Mouse (Mus musculus): ENCODE measurements around the gene Npas1. TPM values are rescaled to one million over a fixed set of nuclear protein-coding genes. Genes with fewer than 3 reads are reported as not detected.

Gene Npas1
- total and polyA plus RNA-seq, 3 experiments: 0.08 to 1.3 TPM; not detected in 1

DNA sequence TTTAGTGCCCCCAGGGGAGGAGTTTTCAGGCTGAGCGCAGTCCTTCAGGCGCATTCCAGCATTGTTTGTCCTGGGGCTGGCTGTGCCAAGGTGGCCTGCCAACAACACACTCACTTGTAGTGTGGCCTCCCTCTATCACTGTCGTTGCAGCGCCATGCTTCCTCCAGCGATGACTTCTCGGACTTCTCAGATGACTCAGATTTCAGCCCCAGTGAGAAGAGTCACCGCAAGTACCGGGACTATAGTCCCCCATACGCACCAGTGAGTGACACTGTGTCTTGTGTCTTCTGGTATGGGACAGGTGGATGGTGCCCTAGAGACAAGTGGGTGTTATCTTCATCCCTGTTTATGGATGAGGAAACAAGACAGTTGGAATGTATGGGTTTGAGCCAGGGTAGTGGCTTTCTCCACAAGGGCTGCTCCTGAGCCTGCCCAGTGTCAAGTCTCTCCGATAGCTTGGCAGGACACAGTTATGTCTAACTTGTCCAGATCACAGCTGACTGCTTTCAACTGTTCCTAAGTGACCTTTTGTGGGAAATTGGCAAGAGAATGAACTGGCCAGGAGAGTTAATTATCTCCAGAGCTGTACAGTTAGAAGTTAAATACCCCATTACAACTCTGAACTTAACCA is 60.3 kb downstream of the Npas1 start:
- no peak overlapping the region for H3K9ac ChIP-seq (ENCODE audit: control insufficient read depth, low read depth, low read length, poor library complexity, severe bottlenecking)
- no peak for DNase-seq (ENCODE audit: low read depth, low spot score)
- no peaks in the 10 kb centered on the region for H3K9me3 ChIP-seq (replicated peaks; ENCODE audit: insufficient read depth, low read length)
- H3K79me2 ChIP-seq (ENCODE audit: control insufficient read depth, insufficient read depth, low read length, poor library complexity): no peaks in the 10 kb centered on the region
- no peaks in the 10 kb centered on the region for H3K27me3 ChIP-seq (ENCODE audit: control insufficient read depth in 1 of 2, insufficient read depth in 2 of 2, low read length in 2 of 2)
- no peaks in the 10 kb centered on the region for H3K4me1 ChIP-seq (ENCODE audit: control insufficient read depth in 1 of 2, insufficient read depth in 2 of 2, low read length in 2 of 2)
- TF ChIP-seq TBP (IDR thresholded peaks at IDR 0.05; ENCODE audit: low read depth, low read length) (no peak), TAL1 (IDR thresholded peaks at IDR 0.05; ENCODE audit: low read length) (no peak), EP300 (IDR thresholded peaks at IDR 0.05; ENCODE audit: low read depth in 1 of 2, low read length in 2 of 2) (no peak)
- H3K27ac ChIP-seq (ENCODE audit: control insufficient read depth, low read depth, low read length): no peak overlapping the region
- no peak overlapping the region for H3K4me3 ChIP-seq (ENCODE audit: control insufficient read depth in 1 of 2, insufficient read depth in 1 of 2, low read depth in 2 of 2, low read length in 2 of 2)
- peaks cover 0 to 18% of the 10 kb centered on the region in 2 experiments; a peak in 2 of 4 replicates for H3K36me3 ChIP-seq (ENCODE audit: control insufficient read depth in 1 of 2, insufficient read depth in 2 of 2, low read length in 2 of 2)

DNA sequence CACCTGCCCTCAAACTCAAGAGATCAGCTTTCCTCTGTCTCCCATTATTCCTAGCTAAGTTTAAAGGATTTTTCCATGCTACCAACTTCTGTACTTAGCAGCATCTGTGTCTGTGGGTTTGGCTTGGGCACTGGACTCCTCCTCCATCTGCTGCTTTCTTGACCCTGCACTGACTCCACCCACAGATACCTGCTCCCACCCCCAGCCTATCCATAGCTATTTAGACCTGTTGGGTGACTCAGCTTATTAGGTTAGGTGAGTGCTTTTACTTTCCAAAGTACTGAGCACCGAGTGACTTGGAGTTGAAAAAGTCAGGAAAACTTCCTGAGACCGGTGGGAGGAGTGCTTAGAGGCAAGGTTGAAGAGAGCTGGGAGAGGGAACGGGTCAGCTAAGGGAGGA is 62.1 kb downstream of the Npas1 start:
- Histone ChIP-seq H3K79me2 (ENCODE audit: control insufficient read depth, insufficient read depth, low read length, poor library complexity) (no peaks in the 10 kb centered on the region; the same call in 1 of the 2 replicates), H3K27me3 (ENCODE audit: control insufficient read depth in 1 of 2, insufficient read depth in 2 of 2, low read length in 2 of 2) (no peaks in the 10 kb centered on the region), H3K9ac (ENCODE audit: control insufficient read depth, low read depth, low read length, poor library complexity, severe bottlenecking) (no peak overlapping the region), H3K27ac (ENCODE audit: control insufficient read depth, low read depth, low read length) (no peak overlapping the region), H3K4me3 (ENCODE audit: control insufficient read depth in 1 of 2, insufficient read depth in 1 of 2, low read depth in 2 of 2, low read length in 2 of 2) (no peak overlapping the region), H3K9me3 (replicated peaks; ENCODE audit: insufficient read depth, low read length) (no peaks in the 10 kb centered on the region), H3K4me1 (ENCODE audit: control insufficient read depth in 1 of 2, insufficient read depth in 2 of 2, low read length in 2 of 2) (no peaks in the 10 kb centered on the region), H3K36me3 (ENCODE audit: control insufficient read depth in 1 of 2, insufficient read depth in 2 of 2, low read length in 2 of 2) (peaks cover 0 to 18% of the 10 kb centered on the region in 2 experiments; a peak in 2 of 4 replicates)
- DNase-seq (ENCODE audit: low read depth, low spot score): no peak
- no peak for TF ChIP-seq POLR2AphosphoS5 (IDR thresholded peaks at IDR 0.05; ENCODE audit: borderline replicate concordance, low read depth, low read length)
- no peak for TF ChIP-seq JUND (IDR thresholded peaks at IDR 0.05; ENCODE audit: low read depth, low read length)
- no peak for TF ChIP-seq HCFC1 (IDR thresholded peaks at IDR 0.05; ENCODE audit: low read depth, low read length)
- no peak for TF ChIP-seq GATA1 (IDR thresholded peaks at IDR 0.05; ENCODE audit: low read depth, low read length)
- TF ChIP-seq ZNF384 (IDR thresholded peaks at IDR 0.05; ENCODE audit: low read depth, low read length): no peak
- TF ChIP-seq USF1 (IDR thresholded peaks at IDR 0.05; ENCODE audit: low read depth, low read length): no peak
- TF ChIP-seq NRF1 (IDR thresholded peaks at IDR 0.05; ENCODE audit: insufficient read depth, low read depth, low read length, poor library complexity, severe bottlenecking): no peak
- no peak for TF ChIP-seq ZMIZ1 (IDR thresholded peaks at IDR 0.05; ENCODE audit: low read depth, low read length)

DNA sequence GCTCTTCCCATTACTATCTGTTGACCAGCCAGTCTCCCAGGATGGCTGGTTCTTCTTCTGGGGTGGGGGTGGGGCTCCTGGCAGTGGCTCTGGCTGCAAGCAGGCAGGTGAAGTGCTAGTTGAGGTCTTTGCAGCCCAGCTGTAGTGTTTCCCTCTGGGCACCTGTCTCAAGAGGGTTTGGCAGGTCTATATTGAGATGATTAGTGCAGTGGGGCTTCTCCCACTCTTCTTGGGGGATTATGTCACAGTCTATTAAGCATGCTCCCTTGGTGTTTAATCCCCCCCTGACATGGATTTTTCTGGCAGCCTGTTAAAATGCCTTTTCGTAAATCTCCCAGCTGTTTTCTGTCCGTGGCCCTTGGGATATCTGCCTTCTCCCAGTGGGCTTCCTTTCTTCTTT is 64.6 kb downstream of the Npas1 start:
- Histone ChIP-seq H3K27ac (ENCODE audit: control insufficient read depth, low read depth, low read length) (no peak overlapping the region), H3K9me3 (replicated peaks; ENCODE audit: insufficient read depth, low read length) (no peaks in the 10 kb centered on the region), H3K27me3 (ENCODE audit: control insufficient read depth in 1 of 2, insufficient read depth in 2 of 2, low read length in 2 of 2) (no peaks in the 10 kb centered on the region), H3K4me3 (ENCODE audit: control insufficient read depth in 1 of 2, insufficient read depth in 1 of 2, low read depth in 2 of 2, low read length in 2 of 2) (no peak overlapping the region), H3K36me3 (ENCODE audit: control insufficient read depth in 1 of 2, insufficient read depth in 2 of 2, low read length in 2 of 2) (peaks cover 0 to 10% of the 10 kb centered on the region in 2 experiments; a peak in 2 of 4 replicates), H3K79me2 (ENCODE audit: control insufficient read depth, insufficient read depth, low read length, poor library complexity) (no peaks in the 10 kb centered on the region; the same call in 1 of the 2 replicates), H3K9ac (ENCODE audit: control insufficient read depth, low read depth, low read length, poor library complexity, severe bottlenecking) (no peak overlapping the region), H3K4me1 (ENCODE audit: control insufficient read depth in 1 of 2, insufficient read depth in 2 of 2, low read length in 2 of 2) (no peaks in the 10 kb centered on the region)
- DNase-seq (ENCODE audit: low read depth, low spot score): no peak
- TF ChIP-seq TAL1 (IDR thresholded peaks at IDR 0.05; ENCODE audit: low read length) (no peak), ZKSCAN1 (IDR thresholded peaks at IDR 0.05; ENCODE audit: low read depth, low read length) (no peak), GABPA (IDR thresholded peaks at IDR 0.05; ENCODE audit: low read depth, low read length) (no peak), CHD1 (IDR thresholded peaks at IDR 0.05; ENCODE audit: low read depth, low read length) (no peak), ZC3H11A (IDR thresholded peaks at IDR 0.05; ENCODE audit: low read depth, low read length) (no peak), ELF1 (IDR thresholded peaks at IDR 0.05; ENCODE audit: low read depth, low read length) (no peak), KAT2A (conservative IDR thresholded peaks at IDR 0.05; ENCODE audit: low read depth, low read length) (no peak)
